Mouse (Mus musculus) left cerebral cortex, postnatal 14 days (tissue): ENCODE results near the gene Olfr374. TPM values are rescaled to one million over a fixed set of nuclear protein-coding genes. Genes with fewer than 3 reads are reported as not detected.

Experiments used
- DNase-seq, 2 experiments: peaks; one replicate each; pipeline ENCODE4 v3.0.0; 2021 to 2022; ENCODE audit warnings: low spot score in 2 of 2, mixed read lengths in 1 of 2
- intact Hi-C: fragments of 180-260 bp; cut with DNase I; formaldehyde crosslinking; loops from one replicate; pipeline ENCODE4 v1.15.1; 2025
- total RNA-seq, 2 experiments: library from RNA; stranded (reverse); gene quantifications; 2 replicates each; pipeline ENCODE4 v1.2.3; 2021

The Olfr374 gene
- total RNA-seq, 2 experiments from 2014 or later, result not detected

GRCm38 (mm10) chr8:72162821-72163220 lies 56.0 kb downstream of the Olfr374 start:
- intact Hi-C loops, result no loop called here
- no peak for DNase-seq

Other genes with a start within 250 kb of the Olfr374 start
- gene Zfp709, start 225.0 kb upstream of the Olfr374 start, total RNA-seq, result 10 to 100 TPM in 1 of 2 experiments, 1 to 10 TPM in 1; 9.8 to 11.4 TPM
- gene Zfp882, start 198.4 kb upstream of the Olfr374 start, total RNA-seq, result 10 to 100 TPM; 11.4 to 12.9 TPM
- gene Zfp617, start 198.4 kb upstream of the Olfr374 start, total RNA-seq, result 10 to 100 TPM; 24.2 to 31.3 TPM
- 10 to 100 TPM; 12.6 to 13.8 TPM for gene Zfp961, start 156.0 kb upstream of the Olfr374 start, total RNA-seq
- gene Cyp4f18, start 97.4 kb upstream of the Olfr374 start, total RNA-seq, result not detected
- not detected for gene Olfr372, start 65.8 kb upstream of the Olfr374 start, total RNA-seq
- gene Olfr373, start 23.9 kb upstream of the Olfr374 start, total RNA-seq, result not detected
- gene Tpm4, start 27.9 kb downstream of the Olfr374 start, total RNA-seq, result 10 to 100 TPM; 36.7 to 37.5 TPM
- 10 to 100 TPM; 38.4 to 46.3 TPM for gene Rab8a, start 54.2 kb downstream of the Olfr374 start, total RNA-seq
- not detected for gene Hsh2d, start 82.6 kb downstream of the Olfr374 start, total RNA-seq
- gene Cib3, start 105.8 kb downstream of the Olfr374 start, total RNA-seq, result not detected
- not detected for gene Gm11034, start 106.6 kb downstream of the Olfr374 start, total RNA-seq
- 10 to 100 TPM; 50.5 to 53.2 TPM for gene Fam32a, start 112.7 kb downstream of the Olfr374 start, total RNA-seq
- 100 to 1,000 TPM; 100 to 104 TPM for gene Ap1m1, start 133.0 kb downstream of the Olfr374 start, total RNA-seq
- 1 to 10 TPM; 5.1 to 8.7 TPM for gene Gm10282, start 198.2 kb downstream of the Olfr374 start, total RNA-seq
- gene Klf2, start 212.0 kb downstream of the Olfr374 start, total RNA-seq, result 10 to 100 TPM; 16.6 to 21.2 TPM